Mouse (Mus musculus): ENCODE data around the gene Gpr39.
"Not testable (repeated sequence)": the region's sequence is repeated elsewhere in the genome, so short reads cannot be mapped to it uniquely, and the experiment has no call there.

Gene Gpr39

GRCm38 (mm10) chr1:125676790-125677273, at the start of gene Gpr39:
Gene Gpr39 (plus strand): TSS chr1:125676995.
- no peak for DNase-seq

- peak; percentile 4 for DNase-seq
Measured at GRCm38 (mm10) chr1:125639501-125640253, 37.1 kb upstream of the Gpr39 start.

- DNase-seq, result no peak
Measured at GRCm38 (mm10) chr1:125643643-125644042, 33.2 kb upstream of the Gpr39 start.

- not testable (repeated sequence) for DNase-seq
Measured at GRCm38 (mm10) chr1:125646816-125647215, 30.0 kb upstream of the Gpr39 start.

- DNase-seq, result no peak
Measured at GRCm38 (mm10) chr1:125648011-125648410, 28.8 kb upstream of the Gpr39 start.

- DNase-seq, result no peak
Measured at GRCm38 (mm10) chr1:125649056-125649455, 27.7 kb upstream of the Gpr39 start.

GRCm38 (mm10) chr1:125652836-125653594, 23.8 kb upstream of the Gpr39 start:
- DNase-seq, result no peak

- no peak for DNase-seq
Measured at GRCm38 (mm10) chr1:125657416-125657815, 19.4 kb upstream of the Gpr39 start.

- DNase-seq, result no peak
Measured at GRCm38 (mm10) chr1:125660151-125660550, 16.6 kb upstream of the Gpr39 start.

GRCm38 (mm10) chr1:125660901-125661300, 15.9 kb upstream of the Gpr39 start:
- no peak for DNase-seq

- no peak for DNase-seq
Measured at GRCm38 (mm10) chr1:125662058-125662457, 14.7 kb upstream of the Gpr39 start.

- no peak for DNase-seq
Measured at GRCm38 (mm10) chr1:125662660-125663059, 14.1 kb upstream of the Gpr39 start.

GRCm38 (mm10) chr1:125663104-125663503, 13.7 kb upstream of the Gpr39 start:
- DNase-seq, result no peak

GRCm38 (mm10) chr1:125665127-125665637, 11.6 kb upstream of the Gpr39 start:
- no peak for DNase-seq

GRCm38 (mm10) chr1:125669035-125669434, 7.8 kb upstream of the Gpr39 start:
- no peak for DNase-seq

- DNase-seq, result no peak
Measured at GRCm38 (mm10) chr1:125675186-125675585, 1.6 kb upstream of the Gpr39 start.

GRCm38 (mm10) chr1:125677286-125677685, 491 bp downstream of the Gpr39 start:
- no peak for DNase-seq

- DNase-seq, result no peak
Measured at GRCm38 (mm10) chr1:125679522-125680077, 2.8 kb downstream of the Gpr39 start.

- no peak for DNase-seq
Measured at GRCm38 (mm10) chr1:125684423-125684822, 7.6 kb downstream of the Gpr39 start.

- no peak for DNase-seq
Measured at GRCm38 (mm10) chr1:125685304-125685703, 8.5 kb downstream of the Gpr39 start.

GRCm38 (mm10) chr1:125687701-125688420, 11.1 kb downstream of the Gpr39 start:
- DNase-seq, result no peak

- no peak for DNase-seq
Measured at GRCm38 (mm10) chr1:125693541-125693940, 16.7 kb downstream of the Gpr39 start.

- DNase-seq, result no peak
Measured at GRCm38 (mm10) chr1:125694338-125694737, 17.5 kb downstream of the Gpr39 start.

Measured in right cerebral cortex, postnatal 4 days (tissue).